Mouse (Mus musculus) embryo, embryonic 10.5 days (tissue): ENCODE measurements around the gene Cntn5.

Experiments used
- DNase-seq: peaks from one replicate; pipeline ENCODE4 v3.0.0-alpha.2; 2015; ENCODE audit warnings: low spot score

Cntn5 gene

GRCm38 (mm10) chr9:9937444-9938436 lies 966.8 kb downstream of the Cntn5 start:
- DNase-seq: no peak

DNA sequence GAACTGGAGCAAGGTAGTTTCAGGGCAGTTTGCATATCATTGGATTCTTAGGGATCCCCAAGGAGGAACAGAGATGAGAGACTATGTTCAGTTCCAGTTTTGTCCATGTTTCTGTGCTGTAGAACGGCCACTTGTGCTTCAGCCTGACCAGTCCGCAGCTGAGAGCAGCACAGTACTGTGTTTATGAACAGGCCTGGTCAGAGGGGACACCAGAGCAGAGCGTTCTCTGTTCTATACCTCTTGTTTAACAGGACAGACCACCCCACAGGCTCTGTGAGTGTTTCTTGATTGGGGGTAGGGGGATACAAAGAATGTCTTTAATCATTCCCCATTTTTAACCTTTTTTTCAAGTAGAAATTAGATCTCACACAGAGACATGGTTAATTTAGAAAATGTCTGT lies 984.0 kb downstream of the Cntn5 start:
- no peak for DNase-seq

DNA sequence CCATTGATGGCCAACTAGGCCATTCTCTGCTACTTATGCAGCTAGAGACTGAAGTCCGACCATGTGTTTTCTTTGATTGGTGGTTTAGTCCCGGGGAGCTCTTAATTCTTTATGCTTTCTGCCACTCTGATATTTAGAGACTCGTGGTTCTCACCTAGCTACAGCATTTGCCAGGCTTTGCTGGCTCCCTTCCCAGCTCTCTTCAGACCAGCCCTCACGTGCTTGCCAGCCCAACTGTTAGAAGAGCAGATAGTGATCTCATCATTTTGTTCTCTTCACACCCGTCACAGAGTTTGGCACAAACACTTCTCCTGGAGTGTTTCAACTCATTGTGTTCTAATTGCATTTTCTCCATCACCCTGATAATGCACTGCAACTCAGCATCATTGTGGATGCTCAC lies 1005.5 kb downstream of the Cntn5 start:
- DNase-seq: no peak

DNA sequence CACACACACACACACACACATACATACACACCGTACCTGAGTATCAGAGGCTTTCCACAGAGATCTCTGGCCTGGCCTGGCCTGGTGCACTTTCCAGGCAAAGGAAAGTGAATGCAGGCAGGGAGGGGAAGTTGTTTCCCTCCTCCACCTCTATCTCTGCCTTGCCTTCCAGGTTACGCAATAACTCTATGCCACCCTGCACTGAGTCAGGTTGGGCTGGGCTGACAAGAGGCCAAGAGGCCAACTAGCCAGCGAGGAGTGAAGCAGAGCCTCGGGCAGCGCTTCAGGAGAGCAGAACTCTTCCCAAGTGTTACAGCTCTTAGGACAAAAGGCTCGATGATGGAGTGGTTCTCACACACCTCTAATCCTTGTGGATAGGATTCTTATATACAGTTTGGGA lies 1018.4 kb downstream of the Cntn5 start:
- DNase-seq: no peak

GRCm38 (mm10) chr9:9882779-9883383 lies 1021.7 kb downstream of the Cntn5 start:
- peak; percentile 45 for DNase-seq

DNA sequence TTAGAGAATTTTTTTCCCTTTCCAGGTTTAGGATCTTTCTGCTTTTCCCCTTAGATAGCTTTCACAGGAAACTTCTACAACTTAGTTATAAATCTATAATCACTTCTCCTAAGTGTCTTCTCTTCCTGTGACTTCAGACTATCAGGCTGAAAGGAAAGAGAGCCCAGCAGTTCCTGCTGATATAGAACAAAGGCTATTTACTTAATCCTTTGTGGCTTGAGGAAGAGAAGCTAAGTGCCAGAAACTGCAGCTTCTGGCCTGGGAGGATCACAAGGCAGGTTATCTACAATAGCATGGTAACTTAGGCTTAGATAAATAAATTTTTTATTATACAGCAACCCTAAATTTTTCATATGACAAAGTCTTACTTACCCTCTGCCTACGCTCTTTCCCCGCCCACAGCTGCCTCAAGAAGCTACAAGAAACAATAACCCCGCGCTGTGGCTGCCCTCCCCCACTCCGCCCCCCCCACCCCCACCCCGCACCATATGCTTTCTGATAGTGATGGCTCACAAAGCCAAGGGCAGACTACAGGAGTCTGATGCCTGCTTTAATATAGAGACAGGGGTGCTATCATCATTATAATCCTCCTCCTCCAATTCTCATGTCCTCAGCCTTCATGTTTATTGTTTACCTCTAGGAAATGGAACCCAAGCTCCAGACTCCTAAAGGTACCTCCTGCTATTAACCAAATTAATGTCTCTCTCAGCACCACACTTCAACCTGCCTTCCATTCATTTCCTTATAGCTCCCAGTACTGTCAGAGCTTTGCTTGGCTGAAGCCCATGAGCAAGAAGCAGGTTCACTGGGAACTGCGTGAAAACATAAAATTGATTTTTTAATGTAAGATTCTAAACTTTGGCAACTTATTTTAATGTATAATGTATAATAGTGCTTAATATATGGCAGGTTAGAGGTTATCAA lies 1032.2 kb downstream of the Cntn5 start:
- DNase-seq: peak; percentile 6

GRCm38 (mm10) chr9:9860631-9861030 lies 1043.9 kb downstream of the Cntn5 start:
- no peak for DNase-seq

DNA sequence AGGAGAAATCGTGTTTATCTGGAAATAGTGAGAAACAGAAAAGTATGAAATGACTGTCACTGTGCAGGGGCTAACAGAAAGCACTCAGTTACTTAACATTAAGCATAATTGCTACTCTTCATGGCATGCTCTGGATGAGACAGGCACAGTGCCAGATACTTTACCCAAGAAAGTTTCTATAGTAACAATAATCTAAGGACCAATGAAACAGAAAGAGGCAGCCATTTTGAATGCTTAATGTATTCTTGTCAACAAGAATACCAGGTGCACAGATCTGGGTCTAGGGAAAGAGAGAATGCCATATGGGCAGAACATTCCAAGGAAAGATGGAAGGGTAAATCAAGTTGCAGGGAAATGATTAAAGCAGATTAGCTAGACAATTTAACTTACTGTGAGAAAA lies 1045.3 kb downstream of the Cntn5 start:
- DNase-seq: no peak

DNA sequence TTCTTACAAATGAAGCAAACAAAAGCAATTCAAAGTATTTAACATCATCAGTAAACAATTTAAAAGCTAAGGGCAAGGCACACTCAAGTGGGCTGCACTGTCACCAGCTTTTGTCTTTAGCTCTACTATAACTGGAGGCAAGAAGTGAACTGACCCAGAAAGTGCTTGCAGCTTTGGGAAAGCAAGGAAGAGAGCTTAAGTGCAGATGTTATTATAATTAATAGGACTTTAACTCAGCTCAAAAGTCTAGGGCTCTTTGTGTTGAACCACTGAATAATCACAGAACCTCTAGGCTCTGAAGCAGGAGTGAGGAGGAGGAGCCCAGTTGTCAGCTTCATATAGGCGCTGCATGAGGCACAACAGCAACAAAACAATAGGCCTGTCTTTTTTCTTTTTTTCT lies 1049.8 kb downstream of the Cntn5 start:
- no peak for DNase-seq

- DNase-seq: no peak
These were observed 1074.3 kb downstream of the Cntn5 start for GRCm38 (mm10) chr9:9830231-9830630.

GRCm38 (mm10) chr9:9819963-9820362 lies 1084.6 kb downstream of the Cntn5 start:
- DNase-seq: no peak

DNA sequence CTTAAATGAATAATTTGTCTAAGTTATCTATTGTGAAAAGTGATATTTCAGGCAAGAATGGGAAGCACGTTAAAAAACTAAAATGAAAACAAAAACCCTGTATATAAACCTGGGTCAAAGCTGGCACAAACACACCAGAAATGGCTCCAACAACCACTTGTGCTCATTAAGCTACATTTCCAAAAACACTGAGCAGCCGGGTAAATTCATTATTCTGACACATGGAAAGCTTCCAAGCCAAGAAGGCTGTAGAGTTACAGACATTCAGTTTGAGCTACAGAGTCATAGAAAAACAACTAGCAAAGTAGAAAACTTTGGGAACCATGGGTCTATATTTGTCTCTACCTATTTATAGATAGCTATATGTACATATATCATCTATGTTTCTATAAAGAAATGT lies 1087.1 kb downstream of the Cntn5 start:
- no peak for DNase-seq

DNA sequence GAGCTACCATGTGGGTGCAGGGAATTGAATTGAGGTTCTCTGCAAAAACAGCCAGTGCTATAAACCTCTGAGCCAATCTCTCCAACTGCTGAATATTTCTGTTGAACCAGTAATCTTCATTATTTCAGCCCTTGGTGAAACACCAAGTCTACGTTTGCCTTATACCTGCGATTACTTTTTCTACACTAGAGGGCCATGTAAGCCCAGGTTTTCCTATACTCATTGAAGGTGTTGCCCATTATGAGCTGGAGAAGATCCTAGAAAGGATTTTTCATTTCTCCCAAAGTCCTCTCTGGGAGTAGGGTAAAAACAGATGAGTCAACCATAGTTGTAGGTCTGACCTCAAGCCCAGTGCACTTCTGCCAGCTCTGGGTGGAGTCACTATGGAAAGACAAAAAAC lies 1105.0 kb downstream of the Cntn5 start:
- DNase-seq: no peak

- DNase-seq: no peak
These were observed 1120.9 kb downstream of the Cntn5 start for GRCm38 (mm10) chr9:9783680-9784079.

DNA sequence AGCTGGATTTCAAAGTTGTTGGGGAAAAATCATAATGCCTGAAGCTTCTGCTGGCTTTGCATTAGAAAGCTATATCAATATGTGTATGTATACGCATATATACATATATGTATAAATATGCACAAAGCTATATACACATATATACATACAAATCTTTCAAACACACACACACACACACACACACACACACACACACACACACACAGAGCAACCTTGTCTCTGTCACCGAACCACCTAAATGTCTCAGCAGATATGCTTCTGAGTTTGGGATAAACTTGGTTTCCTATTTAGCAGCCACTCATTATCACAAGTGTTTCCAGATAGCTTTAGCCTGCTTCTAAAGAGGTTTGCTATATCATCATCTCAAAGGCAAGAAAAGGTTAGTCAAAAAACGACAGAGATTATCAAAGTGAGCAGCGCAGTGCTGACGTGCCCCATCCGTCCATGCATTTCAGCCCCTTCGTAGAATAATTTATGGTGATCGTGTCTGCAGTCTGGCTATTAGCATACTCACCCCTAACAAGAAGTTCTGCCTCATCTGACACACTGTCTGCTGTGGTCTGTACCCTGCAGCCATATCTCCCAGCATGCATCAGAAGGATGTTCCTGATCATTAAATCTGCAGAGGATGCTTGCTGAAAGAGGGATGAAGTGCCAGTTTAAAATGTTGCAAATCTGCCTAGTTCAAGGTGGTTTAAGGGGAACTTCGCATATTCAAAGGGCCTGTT lies 1123.3 kb downstream of the Cntn5 start:
- DNase-seq: no peak

DNA sequence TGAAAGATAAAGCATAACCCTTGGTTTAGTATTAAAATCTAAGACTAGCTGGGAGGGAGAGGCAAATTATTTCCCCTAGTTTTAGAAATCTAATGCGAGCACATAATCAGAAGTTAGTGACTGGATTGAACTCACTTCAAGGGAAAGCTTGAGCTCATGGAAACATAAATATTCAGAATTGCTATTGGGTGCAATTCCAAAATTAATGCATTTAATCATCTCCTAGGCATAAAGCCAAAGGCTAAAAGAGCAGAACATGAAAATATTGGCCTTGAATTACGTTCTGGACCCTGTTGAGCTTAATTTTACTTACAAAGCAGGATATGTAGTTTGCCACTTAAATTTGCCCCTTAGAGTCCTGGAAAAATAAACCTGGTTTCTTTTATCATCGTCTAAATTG lies 1124.9 kb downstream of the Cntn5 start:
- no peak for DNase-seq

DNA sequence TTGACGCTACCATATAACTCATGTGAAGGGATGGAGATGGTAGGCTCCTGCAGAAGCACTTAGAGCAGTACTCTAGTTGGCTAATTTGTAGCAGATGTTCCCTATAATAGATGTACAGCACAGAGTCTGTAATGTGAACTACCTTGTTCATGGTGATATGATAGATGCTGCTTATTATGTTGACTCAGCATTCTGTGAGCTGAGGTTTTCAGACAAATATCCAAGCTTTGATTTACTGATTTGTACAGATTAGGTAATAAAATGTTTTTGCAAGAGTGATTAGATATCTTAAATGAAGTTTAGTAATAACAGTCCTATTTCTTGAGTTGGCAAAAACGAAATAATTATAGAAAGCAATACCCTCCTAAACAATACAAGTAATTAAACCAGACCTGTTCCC lies 1133.8 kb downstream of the Cntn5 start:
- no peak for DNase-seq

- no peak for DNase-seq
These were observed 1134.9 kb downstream of the Cntn5 start for GRCm38 (mm10) chr9:9769659-9770058.

DNA sequence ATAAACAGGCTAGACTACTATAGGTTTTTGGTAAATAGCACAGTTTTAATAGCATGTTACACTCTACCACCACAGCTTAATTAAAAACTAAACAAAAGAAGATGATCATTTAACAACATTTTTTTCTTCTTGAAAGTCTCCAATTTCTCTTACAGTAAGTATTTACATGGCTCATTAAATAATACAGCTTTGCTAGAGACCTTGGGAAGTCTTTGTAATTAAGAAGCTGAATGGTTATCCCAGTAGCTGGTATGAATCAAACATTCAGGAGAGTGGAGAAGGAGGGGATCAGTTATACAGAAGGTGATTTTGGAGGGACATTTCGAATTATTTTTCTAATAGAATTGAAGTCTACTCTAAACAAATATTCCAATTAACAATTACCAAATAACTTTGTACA lies 1186.4 kb downstream of the Cntn5 start:
- no peak for DNase-seq

DNA sequence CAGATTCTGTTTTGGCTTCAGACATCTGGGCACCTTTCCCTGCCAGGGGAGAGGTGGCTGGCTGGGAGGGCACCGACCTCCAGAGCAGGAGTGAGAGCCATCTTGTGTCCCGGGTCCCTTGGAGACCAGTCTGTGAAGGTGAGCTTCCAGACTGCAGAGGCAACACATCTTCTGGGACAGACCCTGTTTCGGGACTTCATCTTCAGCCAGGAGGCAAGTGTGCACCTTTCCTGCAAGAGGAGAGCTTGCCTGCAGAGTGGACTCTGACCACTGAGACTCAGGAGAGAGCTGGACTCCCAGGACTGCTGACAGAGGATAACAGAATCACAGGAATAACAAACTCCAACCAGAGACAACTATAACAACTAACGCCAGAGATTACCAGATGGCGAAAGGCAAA lies 1195.9 kb downstream of the Cntn5 start:
- no peak for DNase-seq

GRCm38 (mm10) chr9:9707766-9708165 lies 1196.8 kb downstream of the Cntn5 start:
- DNase-seq: no peak

DNA sequence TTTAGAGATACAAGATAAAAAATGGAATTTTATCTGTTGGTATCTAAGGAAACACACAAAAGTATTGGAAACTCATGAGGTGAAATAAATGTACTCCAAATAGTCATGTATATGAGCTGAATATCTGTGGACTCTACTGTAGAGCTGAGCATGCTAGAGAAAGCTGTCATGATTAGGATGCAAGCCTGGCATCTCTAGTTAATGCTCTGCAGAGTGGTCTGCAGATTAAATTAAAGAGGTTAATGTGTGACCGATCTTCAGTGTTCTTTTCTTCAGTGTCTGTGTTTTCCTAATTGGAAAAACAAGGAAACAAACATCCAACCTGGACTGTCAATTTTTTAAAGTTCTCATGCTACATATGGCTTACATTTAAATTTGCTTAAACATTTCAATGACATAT lies 1199.4 kb downstream of the Cntn5 start:
- no peak for DNase-seq
